15 mouse cellular contexts compared by ENCODE assay signal in genomic region chr6:116679563-116680288, GRCm38 (mm10). TPM values are rescaled to one million over a fixed set of nuclear protein-coding genes. Genes with fewer than 3 reads are reported as not detected.
DNase-seq lines count a peak whose midpoint lies in the region.
"Had no signal": no experiment of that assay in that cellular context is flagged by ENCODE, and none has a peak within 500 bp of the region (broad histone marks: within the 10 kb centered on the region; RNA-seq: fewer than 3 reads in every experiment).

No protein-coding gene starts in this region.

- H3K4me3 ChIP-seq in macrophage (ENCODE audit: inconsistent target), result no peak overlapping the region
- H3K4me3 ChIP-seq: embryonic facial prominence, embryonic 15.5 days; megakaryocyte, embryonic 14.5 days had no signal

- H3K27ac ChIP-seq in macrophage, result peak overlapping the region; percentile 97
- H3K27ac ChIP-seq: embryonic facial prominence, embryonic 15.5 days had no signal

- 36% methylated on average over 4 of the region's 5 CpGs for WGBS in macrophage (ENCODE audit: missing documents)

- no peaks in the 10 kb centered on the region for H3K36me3 ChIP-seq in macrophage (ENCODE audit: inconsistent target)
- H3K36me3 ChIP-seq: embryonic facial prominence, embryonic 15.5 days had no signal

- peak; percentile 10 for DNase-seq in gastrocnemius, postnatal 14 days
- no peak for DNase-seq in gastrocnemius, postnatal 36 days
- DNase-seq in lung, postnatal 25 days (ENCODE audit: low spot score), result peak; percentile 64
- DNase-seq in lung, postnatal 14 days, result no peak
- DNase-seq in adrenal gland, adult 8-10 months, result no peak
- no peak for DNase-seq in T-cell, adult 2 months (ENCODE audit: low spot score)
- DNase-seq in right cerebral cortex, postnatal 25 days, result no peak
- DNase-seq: adrenal gland, adult 2 months; cerebellum, adult 8-10 months; heart, postnatal 10 days; kidney, adult 18-20 months; retina, postnatal 1 day had no signal

- intact Hi-C loops in gastrocnemius, postnatal 14 days (cut with DNase I; ENCODE audit: low total_unique reads), result no loop called here
- intact Hi-C loops in gastrocnemius, postnatal 36 days (cut with DNase I), result no loop called here

- H3K79me2 ChIP-seq in macrophage (ENCODE audit: inconsistent target), result no peaks in the 10 kb centered on the region

RNA-seq across cellular contexts. Expression of gene Rassf4, which starts 6.0 kb away (rescaled TPM):
- total RNA-seq in gastrocnemius, postnatal 14 days (2021), result 1 to 10 TPM; 5.1 to 5.2 TPM
- 1 to 10 TPM; 1.6 to 2.0 TPM for total RNA-seq in gastrocnemius, postnatal 36 days (2021)
- 1,000 to 10,000 TPM in 14 of 26 experiments, 100 to 1,000 TPM in 12; 300 to 1,852 (median 1,057) TPM for total RNA-seq in macrophage (2018; cell fraction: chromatin; rRNA removed)
- 100 to 1,000 TPM; 151 to 601 (median 347) TPM for total RNA-seq in macrophage (2018; cell fraction: cytosol; rRNA removed)
- 1,000 to 10,000 TPM in 4 of 26 experiments, 100 to 1,000 TPM in 22; 147 to 1,472 (median 838) TPM for total RNA-seq in macrophage (2018; cell fraction: nucleus; rRNA removed)
- 48.6 to 217 TPM (median 138 TPM) in 3 replicates for polyA plus RNA-seq in macrophage (2018)
- 1 to 10 TPM; 4.6 to 6.2 (median 5.8) TPM for total RNA-seq in adrenal gland, adult 8-10 months (2022)

RNA-seq across cellular contexts. Expression of gene Depp1, which starts 29.3 kb away (rescaled TPM):
- 10 to 100 TPM in 1 of 2 experiments, 1 to 10 TPM in 1; 7.4 to 43.8 TPM for total RNA-seq in gastrocnemius, postnatal 14 days (2021)
- 10 to 100 TPM; 10.2 to 13.3 TPM for total RNA-seq in gastrocnemius, postnatal 36 days (2021)
- 1 to 10 TPM in 9 of 26 experiments, under 1 TPM in 7, not detected in 10; 0.64 to 2.0 (median 1.4) TPM for total RNA-seq in macrophage (2018; cell fraction: chromatin; rRNA removed)
- total RNA-seq in macrophage (2018; cell fraction: cytosol; rRNA removed), result under 1 TPM in 12 of 26 experiments, not detected in 14; 0.17 to 0.85 (median 0.64) TPM
- 1 to 10 TPM in 3 of 26 experiments, under 1 TPM in 9, not detected in 14; 0.36 to 1.6 (median 0.72) TPM for total RNA-seq in macrophage (2018; cell fraction: nucleus; rRNA removed)
- polyA plus RNA-seq in macrophage (2018), result 0.10 TPM in 1 of 3 replicates, not detected in the others
- 1 to 10 TPM; 2.2 to 5.3 (median 4.0) TPM for total RNA-seq in adrenal gland, adult 8-10 months (2022)

RNA-seq across cellular contexts. Expression of gene Tmem72, which starts 37.0 kb away (rescaled TPM):
- total RNA-seq in gastrocnemius, postnatal 14 days (2021), result under 1 TPM in 1 of 2 experiments, not detected in 1; 0.02 TPM
- under 1 TPM; 0.02 to 0.03 TPM for total RNA-seq in gastrocnemius, postnatal 36 days (2021)
- under 1 TPM; 0.22 to 0.77 (median 0.55) TPM for total RNA-seq in macrophage (2018; cell fraction: chromatin; rRNA removed)
- total RNA-seq in macrophage (2018; cell fraction: cytosol; rRNA removed), result under 1 TPM in 18 of 26 experiments, not detected in 8; under 0.01 to 0.08 (median under 0.01) TPM
- total RNA-seq in macrophage (2018; cell fraction: nucleus; rRNA removed), result 1 to 10 TPM in 1 of 26 experiments, under 1 TPM in 25; 0.22 to 1.0 (median 0.36) TPM
- under 0.01 TPM in 1 of 3 replicates, not detected in the others for polyA plus RNA-seq in macrophage (2018)
- under 1 TPM; 0.03 to 0.12 (median 0.08) TPM for total RNA-seq in adrenal gland, adult 8-10 months (2022)

RNA-seq across cellular contexts. Expression of gene Zfp422, which starts 50.9 kb away (rescaled TPM):
- total RNA-seq in gastrocnemius, postnatal 14 days (2021), result 10 to 100 TPM; 12.6 to 14.8 TPM
- 1 to 10 TPM; 6.2 to 7.1 TPM for total RNA-seq in gastrocnemius, postnatal 36 days (2021)
- total RNA-seq in macrophage (2018; cell fraction: chromatin; rRNA removed), result 10 to 100 TPM in 6 of 26 experiments, 1 to 10 TPM in 20; 3.0 to 21.1 (median 7.1) TPM
- 10 to 100 TPM in 18 of 26 experiments, 1 to 10 TPM in 8; 6.4 to 17.0 (median 10.7) TPM for total RNA-seq in macrophage (2018; cell fraction: cytosol; rRNA removed)
- total RNA-seq in macrophage (2018; cell fraction: nucleus; rRNA removed), result 10 to 100 TPM in 25 of 26 experiments, 1 to 10 TPM in 1; 8.7 to 28.5 (median 14.8) TPM
- 14.8 to 18.3 TPM (median 15.1 TPM) in 3 replicates for polyA plus RNA-seq in macrophage (2018)
- total RNA-seq in adrenal gland, adult 8-10 months (2022), result 10 to 100 TPM; 18.0 to 21.8 (median 20.2) TPM

Comparison
In these comparisons a context has a peak if more than half of its experiments do, and no peak if none do; other contexts are left out.
1. DNase-seq: peak in gastrocnemius, postnatal 14 days (single experiment) and lung, postnatal 25 days (single experiment); none in gastrocnemius, postnatal 36 days (0 of 2), lung, postnatal 14 days (single experiment), adrenal gland, adult 8-10 months (single experiment), T-cell, adult 2 months (single experiment) and right cerebral cortex, postnatal 25 days (single experiment).